Mouse (Mus musculus) forebrain, embryonic 16.5 days (tissue): ENCODE results near the gene Gm5580. TPM values are rescaled to one million over a fixed set of nuclear protein-coding genes. Genes with fewer than 3 reads are reported as not detected.
"Not testable (repeated sequence)": the region's sequence is repeated elsewhere in the genome, so short reads cannot be mapped to it uniquely, and the experiment has no call there.

Experiments
- ATAC-seq: fragments of 200-750 bp; cut with Nextera tagmentation; 2 replicates; pipeline ENCODE4 v1.8.0; 2017; ENCODE audit warnings: mild to moderate bottlenecking, moderate library complexity
- H3K27ac ChIP-seq: fragments of 300-500 bp; sonication (generic); 2 replicates; pipeline ENCODE4 v1.5.1; 2014; ENCODE audit warnings: low read length, control low read depth
- H3K27me3 ChIP-seq: fragments of 300-500 bp; sonication (generic); replicated peaks from 2 replicates; pipeline ENCODE4 v1.6.1; 2014; ENCODE audit warnings: low read length; ENCODE audit not compliant: control insufficient read depth, insufficient read depth
- H3K36me3 ChIP-seq: fragments of 300-500 bp; sonication (generic); 2 replicates; pipeline ENCODE4 v1.6.1; 2014; ENCODE audit not compliant: control insufficient read depth, insufficient read depth
- H3K4me1 ChIP-seq: fragments of 300-500 bp; sonication (generic); replicated peaks from 2 replicates; pipeline ENCODE4 v1.6.1; 2014; ENCODE audit warnings: low read length; ENCODE audit not compliant: control insufficient read depth, insufficient read depth
- H3K4me2 ChIP-seq: fragments of 300-500 bp; sonication (generic); 2 replicates; pipeline ENCODE4 v1.6.1; 2014; ENCODE audit warnings: mild to moderate bottlenecking, low read length, control low read depth
- H3K4me3 ChIP-seq: fragments of 300-500 bp; sonication (generic); replicated peaks from 2 replicates; pipeline ENCODE4 v1.5.1; 2014; ENCODE audit warnings: mild to moderate bottlenecking, low read length, control low read depth
- H3K9ac ChIP-seq: fragments of 300-500 bp; sonication (generic); replicated peaks from 2 replicates; pipeline ENCODE4 v1.6.1; 2014; ENCODE audit warnings: low read depth, low read length, control low read depth
- H3K9me3 ChIP-seq: fragments of 300-500 bp; sonication (generic); 2 replicates; pipeline ENCODE4 v1.6.1; 2016; ENCODE audit warnings: low read length; ENCODE audit not compliant: control insufficient read depth
- WGBS: fragments of 180-500 bp; shearing (Covaris S2); extraction: QIAGEN DNeasy Blood & Tissue Kit; methylation state at CpG from one replicate; pipeline ENCODE4 v1.1.7; 2014; 5-methylcytosine and 5-hydroxymethylcytosine counted together
- polyA plus RNA-seq: library from polyadenylated mRNA; unstranded; fragments of >200 nt; fragmentation: Nextera tagmentation; extraction: Ambion mirVana; gene quantifications from 2 replicates; pipeline ENCODE4 v1.2.1, GENCODE M21; 2015

Gm5580 gene
- 0.24 and 0.52 TPM in 2 replicates for polyA plus RNA-seq

DNA sequence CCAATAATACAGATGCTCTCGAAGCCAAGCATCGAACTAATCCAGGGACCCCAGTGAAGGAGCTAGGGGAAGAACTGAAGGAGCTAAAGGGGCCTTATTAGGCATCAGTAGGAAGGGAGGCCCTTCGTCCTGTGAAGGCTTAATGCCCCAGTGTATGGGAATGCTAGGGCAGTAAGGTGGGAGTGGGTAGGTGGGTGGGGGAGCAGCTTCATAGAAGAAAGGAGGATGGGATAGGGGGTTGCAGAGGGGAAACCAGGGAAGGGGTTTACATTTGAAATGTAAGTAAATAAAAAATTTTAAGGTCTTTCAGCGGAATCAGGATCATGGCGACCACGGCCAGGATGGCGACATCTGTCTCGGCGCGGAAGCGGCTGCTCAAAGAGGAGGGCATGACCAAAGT is at the start of gene Gm5580:
Gm5580 (plus strand) TSS at position 301 of the 400 bp plus-strand sequence.
- H3K36me3 ChIP-seq, H3K9me3 ChIP-seq, ATAC-seq, H3K27me3 ChIP-seq, H3K4me1 ChIP-seq, H3K4me2 ChIP-seq, H3K27ac ChIP-seq, H3K9ac ChIP-seq, H3K4me3 ChIP-seq: not testable (repeated sequence)
- 98% methylated on average over 11 of the region's 11 CpGs for WGBS

DNA sequence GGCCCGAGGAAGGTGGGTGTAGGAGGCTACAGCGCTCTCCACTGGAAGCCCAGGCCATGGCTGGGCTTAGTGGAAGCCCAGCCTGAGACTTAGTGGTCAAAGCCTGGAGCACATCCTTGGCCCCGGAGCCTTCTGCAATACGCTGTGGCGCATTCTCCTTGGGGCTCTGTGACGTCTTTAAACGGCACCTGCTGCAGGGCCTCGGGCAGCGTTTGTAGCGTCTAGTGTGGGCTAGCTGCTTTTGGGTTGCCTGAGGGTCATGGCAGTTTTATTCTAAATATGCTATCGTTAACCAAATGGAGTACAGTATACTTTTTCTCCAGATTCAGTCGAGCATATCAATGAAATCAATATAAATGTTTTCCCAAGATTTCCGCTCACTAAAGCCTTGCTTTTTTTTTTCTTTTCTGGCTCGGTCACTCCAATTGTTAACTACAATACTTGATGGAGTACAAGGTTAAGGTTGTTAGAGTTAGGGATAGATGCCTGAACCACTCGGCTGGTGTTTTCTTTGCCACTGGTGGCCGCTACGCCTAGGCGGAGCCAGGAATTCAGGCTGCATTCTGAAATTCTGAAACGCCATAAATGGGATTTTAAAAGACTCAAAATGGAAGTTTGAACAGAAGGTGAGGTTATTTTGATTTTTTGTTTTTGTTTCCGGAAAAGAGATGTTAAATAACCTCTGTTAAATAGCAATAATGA is 44.5 kb upstream of the Gm5580 start, which contains the start of gene Olfr212:
Olfr212 (plus strand) TSS at position 215 of the 702 bp plus-strand sequence.
- 97% methylated on average over 17 of the region's 20 CpGs for WGBS
- H3K9ac ChIP-seq, H3K36me3 ChIP-seq, H3K4me2 ChIP-seq, H3K27ac ChIP-seq, H3K27me3 ChIP-seq, ATAC-seq, H3K4me3 ChIP-seq, H3K4me1 ChIP-seq, H3K9me3 ChIP-seq: not testable (repeated sequence)

DNA sequence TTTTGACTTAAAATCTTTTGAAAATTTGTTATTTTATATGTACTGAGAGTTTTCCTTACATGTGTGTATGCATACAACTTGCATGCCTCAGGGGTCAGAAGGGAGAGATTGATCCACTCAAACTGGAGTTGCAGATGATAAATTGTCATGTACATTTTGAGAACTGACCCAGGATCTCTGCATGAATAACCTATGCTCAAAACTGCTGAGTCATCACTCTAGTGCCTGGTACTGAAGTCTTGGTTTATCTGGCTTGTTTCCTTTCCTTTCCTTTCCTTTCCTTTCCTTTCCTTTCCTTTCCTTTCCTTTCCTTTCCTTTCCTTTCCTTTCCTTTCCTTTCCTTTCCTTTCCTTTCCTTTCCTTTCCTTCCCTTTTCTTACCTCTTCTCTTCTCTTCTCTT is 36.1 kb upstream of the Gm5580 start:
- no peaks in the 10 kb centered on the region for H3K4me1 ChIP-seq
- ATAC-seq: no peak
- no peak overlapping the region for H3K4me2 ChIP-seq
- no peak overlapping the region for H3K4me3 ChIP-seq
- no peaks in the 10 kb centered on the region for H3K36me3 ChIP-seq
- no peaks in the 10 kb centered on the region for H3K9me3 ChIP-seq
- no peaks in the 10 kb centered on the region for H3K27me3 ChIP-seq
- H3K9ac ChIP-seq: no peak overlapping the region
- no peak overlapping the region for H3K27ac ChIP-seq

DNA sequence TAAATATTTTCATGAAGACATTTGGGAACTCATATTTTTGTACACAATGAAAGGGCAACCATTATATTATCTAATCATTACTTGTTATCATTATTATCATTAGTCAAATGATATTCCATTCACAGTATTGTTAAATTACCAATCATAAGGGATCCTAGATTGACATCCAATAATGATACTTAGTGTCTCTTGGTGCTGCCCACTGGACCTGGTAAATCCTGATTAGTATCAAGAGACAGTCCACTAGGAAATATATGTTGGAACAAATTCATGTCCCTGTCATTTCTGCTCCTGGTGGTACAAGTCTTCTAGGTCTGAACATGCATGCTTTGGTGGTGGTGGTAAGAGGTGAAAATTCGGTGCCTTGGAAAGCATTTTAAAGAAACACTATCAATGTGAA is 12.8 kb upstream of the Gm5580 start, which contains the start of gene Olfr213:
Olfr213 (plus strand) TSS at position 301 of the 400 bp plus-strand sequence.
- no peak for ATAC-seq
- H3K4me3 ChIP-seq: no peak within 1 kb of the TSS
- no peaks in the 10 kb centered on the region for H3K9me3 ChIP-seq
- no peak within 1 kb of the TSS for H3K4me2 ChIP-seq
- no peak within 1 kb of the TSS for H3K9ac ChIP-seq
- no peaks in the 10 kb centered on the region for H3K27me3 ChIP-seq
- 90% methylated on average over 1 of the region's 1 CpGs for WGBS
- H3K4me1 ChIP-seq: no peaks in the 10 kb centered on the region
- no peak within 1 kb of the TSS for H3K27ac ChIP-seq
- H3K36me3 ChIP-seq: no peaks in the 10 kb centered on the region

DNA sequence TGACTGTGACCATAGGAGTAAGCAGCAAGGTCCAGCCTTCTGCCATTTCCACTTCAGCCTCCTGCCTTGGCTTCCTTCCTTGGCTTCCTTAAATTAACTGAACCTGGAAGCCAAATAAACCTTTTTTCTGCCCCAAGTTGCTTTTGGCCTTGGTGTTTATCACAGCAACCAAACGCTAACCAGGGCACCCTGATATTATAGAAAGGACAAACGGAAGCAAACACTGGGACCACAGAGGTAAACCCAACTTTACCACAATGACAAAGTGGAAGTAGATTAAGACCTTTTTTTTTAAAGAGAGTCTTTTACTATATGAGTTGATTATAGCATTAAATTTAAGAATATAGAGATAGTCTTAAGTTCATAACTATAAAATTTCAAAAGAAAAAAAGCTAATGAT is 8.4 kb upstream of the Gm5580 start:
- Histone ChIP-seq H3K4me1 (no peaks in the 10 kb centered on the region), H3K27me3 (no peaks in the 10 kb centered on the region), H3K9me3 (no peaks in the 10 kb centered on the region), H3K36me3 (no peaks in the 10 kb centered on the region), H3K4me2 (no peak overlapping the region), H3K27ac (no peak overlapping the region), H3K4me3 (no peak overlapping the region), H3K9ac (no peak overlapping the region)
- no peak for ATAC-seq
- 90% methylated on average over 2 of the region's 2 CpGs for WGBS

DNA sequence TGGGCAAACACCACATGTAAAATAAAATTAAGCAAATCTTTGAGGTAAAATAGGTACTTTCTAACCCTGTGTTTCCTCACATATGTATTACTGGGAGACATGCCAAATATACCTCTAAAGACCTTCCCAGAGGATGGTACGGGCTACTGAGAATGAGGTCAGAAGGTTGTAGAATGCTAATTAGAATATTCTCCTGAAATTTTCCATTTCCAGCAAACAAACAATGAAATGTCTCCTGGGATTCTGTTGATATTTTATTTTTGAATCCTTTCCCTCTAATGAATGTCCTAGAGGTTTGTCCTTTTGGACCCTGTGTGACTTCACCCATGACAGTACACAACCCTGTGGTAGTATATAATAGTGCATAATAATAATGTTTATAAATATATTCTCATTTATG is 3.0 kb downstream of the Gm5580 start, which contains the start of gene Olfr214:
Olfr214 (plus strand) TSS at position 301 of the 400 bp plus-strand sequence.
- WGBS: 83% methylated on average over 1 of the region's 1 CpGs
- no peaks in the 10 kb centered on the region for H3K4me1 ChIP-seq
- H3K36me3 ChIP-seq: no peaks in the 10 kb centered on the region
- H3K27me3 ChIP-seq: no peaks in the 10 kb centered on the region
- no peak within 1 kb of the TSS for H3K9ac ChIP-seq
- no peak within 1 kb of the TSS for H3K4me3 ChIP-seq
- no peak within 1 kb of the TSS for H3K4me2 ChIP-seq
- H3K9me3 ChIP-seq: no peaks in the 10 kb centered on the region
- H3K27ac ChIP-seq: no peak within 1 kb of the TSS
- ATAC-seq: no peak

DNA sequence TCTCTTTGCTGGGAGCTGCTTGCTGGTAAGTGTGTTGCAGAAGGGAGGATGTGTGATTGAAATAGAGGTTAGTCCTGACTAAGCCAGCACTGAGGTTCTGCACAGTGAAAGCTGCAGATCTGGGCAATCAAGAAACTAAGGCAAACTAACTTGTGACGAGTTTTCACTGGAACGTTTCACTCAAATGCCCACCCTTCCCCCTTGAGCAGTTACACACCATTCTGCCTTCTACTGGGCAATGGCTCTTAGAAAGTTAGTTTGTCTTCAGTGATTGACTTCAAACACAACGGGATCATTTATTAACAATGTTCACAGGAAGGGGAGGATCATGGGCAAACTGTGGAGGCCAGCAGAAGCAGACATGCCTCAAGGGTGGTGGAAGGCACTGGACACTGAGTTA is 4.0 kb downstream of the Gm5580 start:
- Histone ChIP-seq H3K4me2 (no peak overlapping the region), H3K36me3 (no peaks in the 10 kb centered on the region), H3K9ac (no peak overlapping the region), H3K4me1 (no peaks in the 10 kb centered on the region), H3K9me3 (no peaks in the 10 kb centered on the region), H3K4me3 (no peak overlapping the region), H3K27ac (no peak overlapping the region), H3K27me3 (no peaks in the 10 kb centered on the region)
- WGBS: 83% methylated on average over 3 of the region's 3 CpGs
- no peak for ATAC-seq

DNA sequence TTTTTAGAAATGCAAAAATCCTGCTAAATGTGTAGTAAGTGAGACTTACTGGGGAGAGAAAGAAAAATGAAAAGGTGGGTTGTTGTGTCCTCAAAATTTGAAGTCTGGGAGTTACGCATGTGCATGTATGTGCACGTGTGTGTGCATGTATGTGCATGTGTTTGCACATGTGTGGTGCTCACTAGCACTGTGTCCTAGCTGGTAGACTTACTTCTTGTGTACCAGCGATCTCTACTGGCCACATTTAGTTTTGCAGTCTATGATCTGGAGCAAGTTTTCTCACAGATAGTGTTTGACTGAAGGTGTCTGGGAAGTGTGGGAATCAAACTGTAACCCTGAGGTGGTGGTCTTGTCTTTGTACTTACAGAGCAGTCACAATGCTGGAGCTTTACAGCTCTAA is 18.9 kb downstream of the Gm5580 start:
- Histone ChIP-seq H3K27ac (no peak overlapping the region), H3K36me3 (no peaks in the 10 kb centered on the region), H3K27me3 (no peaks in the 10 kb centered on the region), H3K9ac (no peak overlapping the region), H3K4me2 (no peak overlapping the region), H3K9me3 (no peaks in the 10 kb centered on the region), H3K4me3 (no peak overlapping the region), H3K4me1 (no peaks in the 10 kb centered on the region)
- 23% methylated on average over 3 of the region's 3 CpGs for WGBS
- no peak for ATAC-seq

DNA sequence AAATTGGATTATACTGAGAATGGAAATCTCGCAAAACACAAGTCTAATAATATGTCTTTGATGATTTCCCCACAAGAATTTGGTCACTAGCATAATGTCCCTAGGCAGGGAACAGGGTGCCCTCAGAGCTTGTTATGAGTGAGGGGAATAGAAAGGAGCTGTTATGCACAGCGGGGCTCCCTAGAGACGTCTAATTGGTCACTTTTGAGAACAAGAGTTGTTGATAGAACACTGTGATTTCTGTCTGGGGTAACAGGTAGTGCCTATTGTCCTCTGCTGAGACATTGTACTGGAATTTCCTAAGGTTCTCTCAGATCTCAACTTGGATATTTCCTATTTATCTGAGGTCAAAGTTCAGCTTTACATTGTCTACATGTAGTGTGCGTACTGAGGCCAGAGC is 33.2 kb downstream of the Gm5580 start, which contains the start of gene Olfr215:
Olfr215 (minus strand) TSS at position 101 of the 400 bp plus-strand sequence.
- no peaks in the 10 kb centered on the region for H3K9me3 ChIP-seq
- ATAC-seq: no peak
- no peaks in the 10 kb centered on the region for H3K27me3 ChIP-seq
- H3K9ac ChIP-seq: no peak within 1 kb of the TSS
- no peaks in the 10 kb centered on the region for H3K36me3 ChIP-seq
- H3K4me2 ChIP-seq: no peak within 1 kb of the TSS
- 52% methylated on average over 4 of the region's 4 CpGs for WGBS
- H3K4me3 ChIP-seq: no peak within 1 kb of the TSS
- no peaks in the 10 kb centered on the region for H3K4me1 ChIP-seq
- no peak within 1 kb of the TSS for H3K27ac ChIP-seq
